Mouse (Mus musculus): ENCODE results near the gene Tfcp2. TPM values are rescaled to one million over a fixed set of nuclear protein-coding genes. Genes with fewer than 3 reads are reported as not detected.

Gene Tfcp2
- polyA plus RNA-seq, 1 experiment: 2.1 TPM

DNA sequence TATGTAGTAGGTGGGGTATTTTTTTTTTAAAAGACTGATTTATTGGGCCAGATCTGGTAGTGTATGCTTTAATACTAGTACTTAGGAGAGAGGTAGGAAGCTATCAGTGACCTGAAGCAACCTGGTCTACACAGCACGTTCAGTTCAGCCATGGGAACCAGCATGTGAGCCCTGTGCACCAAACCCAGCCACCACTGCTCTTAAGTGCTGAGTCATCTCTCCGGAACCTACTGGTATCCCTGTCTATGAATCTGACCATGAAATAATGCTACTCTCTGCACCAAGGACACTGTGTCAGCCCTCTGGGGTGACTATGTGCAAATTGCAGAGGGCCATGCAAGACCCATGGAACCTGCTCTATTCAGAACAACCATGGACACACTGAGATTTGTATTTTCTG, 64.8 kb downstream of the Tfcp2 start:
- no peak for TF ChIP-seq POLR2A (IDR thresholded peaks at IDR 0.05; ENCODE audit: low read depth, low read length)
- Histone ChIP-seq H3K27me3 (ENCODE audit: control insufficient read depth, insufficient read depth, low read length) (no peaks in the 10 kb centered on the region), H3K36me3 (ENCODE audit: control insufficient read depth, insufficient read depth, low read length) (peaks cover 6% of the 10 kb centered on the region), H3K4me1 (ENCODE audit: control insufficient read depth, insufficient read depth, insufficient read length, low read length) (no peaks in the 10 kb centered on the region; the same call in 1 of the 2 replicates), H3K27ac (ENCODE audit: insufficient read depth, low read depth, low read length) (no peak overlapping the region), H3K4me3 (ENCODE audit: low read depth, low read length) (no peak overlapping the region)
- 85% methylated on average over 2 of the region's 2 CpGs for WGBS

DNA sequence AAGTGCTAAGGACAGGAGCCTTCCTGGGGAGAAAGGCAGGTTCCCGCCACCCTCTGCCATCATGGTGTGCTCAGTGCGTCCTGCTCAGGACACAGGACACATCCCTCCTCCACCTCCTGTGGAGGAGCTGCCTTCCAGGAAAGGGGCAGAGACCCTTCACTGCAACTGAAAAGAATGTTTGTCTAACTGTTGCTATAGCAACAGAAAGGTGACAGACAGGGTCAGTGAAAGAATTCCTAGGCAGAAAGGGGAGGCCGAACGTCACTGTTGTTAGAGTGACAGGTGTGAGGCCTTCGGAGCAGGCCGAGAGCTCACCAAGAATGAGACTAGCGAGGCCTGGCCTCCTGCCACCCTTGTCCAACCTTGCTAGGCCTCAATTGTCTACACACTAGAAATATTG, 65.4 kb downstream of the Tfcp2 start:
- H3K36me3 ChIP-seq (ENCODE audit: control insufficient read depth, insufficient read depth, low read length): peaks cover 10% of the 10 kb centered on the region
- 93% methylated on average over 7 of the region's 7 CpGs for WGBS
- H3K4me1 ChIP-seq (ENCODE audit: control insufficient read depth, insufficient read depth, insufficient read length, low read length): no peaks in the 10 kb centered on the region
- no peak overlapping the region for H3K4me3 ChIP-seq (ENCODE audit: low read depth, low read length)
- H3K27ac ChIP-seq (ENCODE audit: insufficient read depth, low read depth, low read length): no peak overlapping the region
- TF ChIP-seq CTCF (IDR thresholded peaks at IDR 0.05; ENCODE audit: extremely low read depth, insufficient read length, insufficient replicate concordance, low read depth, low read length) (no peak), POLR2A (IDR thresholded peaks at IDR 0.05; ENCODE audit: low read depth, low read length) (no peak)
- H3K27me3 ChIP-seq (ENCODE audit: control insufficient read depth, insufficient read depth, low read length): no peaks in the 10 kb centered on the region

DNA sequence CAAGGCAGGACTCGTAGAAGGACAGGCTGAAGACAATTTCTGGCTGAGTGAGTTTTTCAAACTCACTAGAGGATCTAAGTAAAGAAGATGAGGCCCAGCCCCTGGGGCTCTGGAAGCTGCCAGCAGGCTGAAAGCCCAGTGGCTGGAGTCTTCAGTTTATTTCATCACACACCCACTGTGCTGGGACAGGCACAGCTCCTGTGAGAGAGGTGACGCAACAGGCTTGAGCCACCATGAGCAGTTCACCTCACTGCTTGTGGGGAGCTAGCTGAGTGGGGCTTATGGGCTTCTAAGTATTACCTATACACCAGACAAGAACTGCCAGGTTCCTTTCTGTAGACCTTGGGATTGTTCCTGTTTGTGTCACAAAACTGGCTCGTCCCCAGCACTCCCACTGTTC, 66.2 kb downstream of the Tfcp2 start:
- H3K27ac ChIP-seq (ENCODE audit: insufficient read depth, low read depth, low read length): no peak overlapping the region
- H3K36me3 ChIP-seq (ENCODE audit: control insufficient read depth, insufficient read depth, low read length): peaks cover 16% of the 10 kb centered on the region
- H3K4me3 ChIP-seq (ENCODE audit: low read depth, low read length): no peak overlapping the region
- no peaks in the 10 kb centered on the region for H3K4me1 ChIP-seq (ENCODE audit: control insufficient read depth, insufficient read depth, insufficient read length, low read length)
- H3K27me3 ChIP-seq (ENCODE audit: control insufficient read depth, insufficient read depth, low read length): no peaks in the 10 kb centered on the region
- 86% methylated on average over 3 of the region's 3 CpGs for WGBS
- TF ChIP-seq CTCF (IDR thresholded peaks at IDR 0.05; ENCODE audit: extremely low read depth, insufficient read length, insufficient replicate concordance, low read depth, low read length) (no peak), POLR2A (IDR thresholded peaks at IDR 0.05; ENCODE audit: low read depth, low read length) (no peak)

DNA sequence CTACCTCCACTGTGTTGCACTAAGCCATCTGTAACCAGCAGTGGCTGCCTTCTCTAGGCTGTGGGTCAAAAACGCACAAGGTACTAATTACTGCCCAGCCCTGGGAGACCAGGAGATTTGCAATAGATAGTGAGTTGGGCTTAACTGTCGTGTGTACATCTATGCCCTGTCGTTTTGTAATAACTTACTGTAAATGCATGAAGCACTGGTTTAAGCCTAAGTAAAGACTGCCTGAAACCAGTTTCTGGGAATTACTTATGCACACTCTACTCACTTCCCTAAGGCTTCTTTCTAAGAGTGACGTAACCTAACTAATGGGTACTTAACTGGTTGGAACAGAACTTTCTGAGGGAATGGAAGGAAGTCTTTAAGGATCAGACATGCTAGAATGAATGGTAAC, 72.9 kb downstream of the Tfcp2 start:
- Histone ChIP-seq H3K27me3 (ENCODE audit: control insufficient read depth, insufficient read depth, low read length) (no peaks in the 10 kb centered on the region), H3K27ac (ENCODE audit: insufficient read depth, low read depth, low read length) (no peak overlapping the region), H3K4me3 (ENCODE audit: low read depth, low read length) (no peak overlapping the region), H3K4me1 (ENCODE audit: control insufficient read depth, insufficient read depth, insufficient read length, low read length) (no peaks in the 10 kb centered on the region), H3K36me3 (ENCODE audit: control insufficient read depth, insufficient read depth, low read length) (peaks cover 63% of the 10 kb centered on the region)
- TF ChIP-seq POLR2A (IDR thresholded peaks at IDR 0.05; ENCODE audit: low read depth, low read length) (no peak), CTCF (IDR thresholded peaks at IDR 0.05; ENCODE audit: extremely low read depth, insufficient read length, insufficient replicate concordance, low read depth, low read length) (no peak)
- WGBS: 79% methylated on average over 4 of the region's 4 CpGs

DNA sequence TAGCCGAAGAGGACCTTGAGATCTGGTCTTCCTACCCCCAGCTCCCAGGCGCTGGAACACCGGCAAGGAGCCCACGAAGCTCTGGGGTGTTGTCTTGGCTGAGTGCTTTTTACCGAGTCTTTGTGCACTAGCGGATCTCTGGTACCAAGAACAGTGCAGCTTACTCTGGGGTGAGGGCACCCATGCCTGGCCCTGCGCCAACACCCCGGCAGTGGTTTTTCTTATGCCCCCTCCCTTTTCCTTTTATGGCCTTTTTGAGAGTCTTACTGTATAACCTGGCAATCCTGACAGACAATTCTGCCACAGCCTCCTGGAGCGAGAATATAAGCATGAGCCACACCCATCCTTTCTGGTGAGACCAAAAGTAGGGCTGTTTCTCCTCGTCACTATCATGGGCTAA, 73.5 kb downstream of the Tfcp2 start:
- peaks cover 60% of the 10 kb centered on the region for H3K36me3 ChIP-seq (ENCODE audit: control insufficient read depth, insufficient read depth, low read length)
- no peak overlapping the region for H3K27ac ChIP-seq (ENCODE audit: insufficient read depth, low read depth, low read length)
- H3K4me1 ChIP-seq (ENCODE audit: control insufficient read depth, insufficient read depth, insufficient read length, low read length): no peaks in the 10 kb centered on the region
- H3K4me3 ChIP-seq (ENCODE audit: low read depth, low read length): no peak overlapping the region
- WGBS: 76% methylated on average over 10 of the region's 10 CpGs
- H3K27me3 ChIP-seq (ENCODE audit: control insufficient read depth, insufficient read depth, low read length): no peaks in the 10 kb centered on the region
- TF ChIP-seq CTCF (IDR thresholded peaks at IDR 0.05; ENCODE audit: extremely low read depth, insufficient read length, insufficient replicate concordance, low read depth, low read length) (no peak), POLR2A (IDR thresholded peaks at IDR 0.05; ENCODE audit: low read depth, low read length) (no peak)

DNA sequence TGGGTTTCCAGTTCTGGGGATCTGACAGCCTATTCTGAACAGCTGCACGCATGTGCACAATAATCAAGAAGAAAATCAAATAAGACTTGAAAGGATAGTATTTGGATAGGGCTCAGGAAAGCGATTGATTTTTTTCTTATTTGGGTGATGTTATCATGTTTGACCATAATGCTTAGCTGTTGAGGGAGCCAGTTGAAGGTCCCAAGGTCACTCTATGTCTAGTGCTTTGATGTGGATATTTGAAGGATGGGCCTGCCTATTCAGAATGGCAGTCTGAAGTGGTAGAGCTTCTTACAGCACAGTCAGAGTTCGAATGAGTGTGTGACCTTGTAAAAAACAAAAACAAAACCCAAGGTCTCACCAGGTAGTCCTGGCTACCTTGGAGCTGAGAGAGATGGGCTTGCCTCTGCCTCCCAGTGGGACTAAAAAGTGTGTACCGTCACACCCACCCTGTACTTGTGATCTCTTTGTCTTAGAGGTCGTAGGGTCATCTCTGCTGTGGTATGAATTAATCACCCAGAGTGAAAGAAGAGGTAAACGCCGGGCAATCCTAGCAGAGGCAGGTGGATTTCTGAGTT, 77.8 kb downstream of the Tfcp2 start:
- no peak overlapping the region for H3K4me3 ChIP-seq (ENCODE audit: low read depth, low read length)
- no peaks in the 10 kb centered on the region for H3K27me3 ChIP-seq (ENCODE audit: control insufficient read depth, insufficient read depth, low read length)
- H3K27ac ChIP-seq (ENCODE audit: insufficient read depth, low read depth, low read length): no peak overlapping the region
- WGBS: 65% methylated on average over 7 of the region's 7 CpGs
- TF ChIP-seq POLR2A (IDR thresholded peaks at IDR 0.05; ENCODE audit: low read depth, low read length) (no peak), CTCF (IDR thresholded peaks at IDR 0.05; ENCODE audit: extremely low read depth, insufficient read length, insufficient replicate concordance, low read depth, low read length) (no peak)
- H3K36me3 ChIP-seq (ENCODE audit: control insufficient read depth, insufficient read depth, low read length): peaks cover 39% of the 10 kb centered on the region
- H3K4me1 ChIP-seq (ENCODE audit: control insufficient read depth, insufficient read depth, insufficient read length, low read length): peaks cover 3% of the 10 kb centered on the region; the same call in 1 of the 2 replicates

DNA sequence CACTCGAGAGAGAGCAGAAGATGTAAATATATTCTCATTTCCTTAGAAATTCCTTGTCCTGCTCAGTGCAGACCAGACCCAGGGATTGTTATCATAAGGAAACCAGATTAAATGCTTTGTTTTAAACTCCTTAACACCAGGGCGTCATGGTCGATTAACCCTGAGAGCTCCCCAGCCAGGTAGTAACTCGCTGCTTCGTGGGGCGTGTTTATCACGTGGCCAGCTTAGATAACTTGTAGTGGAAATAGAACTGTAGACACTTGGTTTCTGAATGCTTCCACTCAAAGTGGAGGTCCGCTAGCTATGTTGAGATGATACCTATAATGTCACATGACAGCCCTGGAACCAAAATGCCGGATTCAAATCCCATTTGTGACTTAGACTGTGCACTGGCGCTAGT, 81.8 kb downstream of the Tfcp2 start:
- Histone ChIP-seq H3K36me3 (ENCODE audit: control insufficient read depth, insufficient read depth, low read length) (peaks cover 6% of the 10 kb centered on the region; the same call in 1 of the 2 replicates), H3K27me3 (ENCODE audit: control insufficient read depth, insufficient read depth, low read length) (no peaks in the 10 kb centered on the region), H3K4me1 (ENCODE audit: control insufficient read depth, insufficient read depth, insufficient read length, low read length) (peaks cover 3% of the 10 kb centered on the region), H3K27ac (ENCODE audit: insufficient read depth, low read depth, low read length) (no peak overlapping the region), H3K4me3 (ENCODE audit: low read depth, low read length) (no peak overlapping the region)
- no peak for TF ChIP-seq POLR2A (IDR thresholded peaks at IDR 0.05; ENCODE audit: low read depth, low read length)
- no peak for TF ChIP-seq CTCF (IDR thresholded peaks at IDR 0.05; ENCODE audit: extremely low read depth, insufficient read length, insufficient replicate concordance, low read depth, low read length)
- WGBS: 51% methylated on average over 10 of the region's 10 CpGs

Data from small intestine, adult 2 months (tissue).